Mouse (Mus musculus) liver, embryonic 14.5 days (tissue): ENCODE data around the gene Xxylt1.
A peak's percentile ranks its signal among the peaks of the same experiment; 100 is the strongest.

Source experiments
- CTCF ChIP-seq: IDR thresholded peaks from 2 replicates; pipeline ENCODE4 v1.5.1; 2016; ENCODE audit warnings: antibody characterized with exemption, low read depth, control low read depth
- EP300 ChIP-seq: IDR thresholded peaks from 2 replicates; pipeline ENCODE4 v1.6.1; 2016; ENCODE audit warnings: antibody characterized with exemption, low read depth

- TF ChIP-seq CTCF (no peak), EP300 (0 out of 2 replicates have a peak, but pooled peaks have one; percentile 8)
Measured at GRCm38 (mm10) chr16:30968402-30969151, 112.7 kb downstream of the Xxylt1 start.
